Mouse (Mus musculus) CD4-positive naive resting alpha-beta T cell, adult 76 days (primary cell): ENCODE measurements around the gene Osbpl2. TPM values are rescaled to one million over a fixed set of nuclear protein-coding genes. Genes with fewer than 3 reads are reported as not detected.

ENCODE experiments used
- total RNA-seq: library from RNA; stranded (reverse); gene quantifications from one replicate; pipeline ENCODE4 v1.2.4, GENCODE M21; 2023

The Osbpl2 gene
- 31.1 TPM for total RNA-seq

DNA sequence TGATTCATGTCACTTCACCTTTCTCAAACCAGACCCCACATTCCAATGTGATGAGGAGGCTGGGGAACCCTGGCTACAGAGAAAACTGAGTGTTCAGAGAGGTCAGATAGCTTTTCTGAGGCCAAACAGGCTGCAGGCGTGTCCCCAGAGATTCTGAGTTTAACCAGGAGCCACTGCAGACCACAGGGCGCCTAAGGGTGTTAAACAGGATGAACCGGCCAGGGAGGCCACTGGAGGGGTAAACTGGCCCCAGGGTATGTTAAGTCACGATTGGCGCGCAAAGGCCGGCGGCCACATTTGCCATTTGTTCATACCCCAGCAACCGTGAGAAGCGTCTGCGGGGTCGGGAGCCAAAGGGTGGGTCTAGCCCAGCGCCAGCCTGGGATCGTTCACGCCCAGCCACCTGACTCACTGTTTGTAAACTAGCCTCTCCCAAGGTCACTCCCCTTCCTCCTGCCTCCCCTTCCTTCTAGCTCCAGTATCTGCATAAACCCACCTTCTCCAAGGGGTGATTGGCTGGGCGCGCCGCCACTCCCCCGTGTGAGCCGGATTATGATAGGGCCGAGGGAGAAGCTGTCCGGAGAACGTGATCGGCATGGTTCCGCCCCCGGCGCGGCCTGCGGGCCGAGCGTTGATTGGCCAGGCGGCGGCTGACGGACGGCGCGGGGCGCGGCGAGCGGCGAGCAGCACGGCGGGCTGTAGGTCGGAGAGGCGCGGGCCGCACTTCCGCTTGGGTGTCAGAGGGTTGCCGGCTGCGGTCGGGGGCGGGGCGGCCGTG, at the start of gene Osbpl2:
TSS of gene Osbpl2 (plus strand) at position 646 of the 778 bp plus-strand sequence.

DNA sequence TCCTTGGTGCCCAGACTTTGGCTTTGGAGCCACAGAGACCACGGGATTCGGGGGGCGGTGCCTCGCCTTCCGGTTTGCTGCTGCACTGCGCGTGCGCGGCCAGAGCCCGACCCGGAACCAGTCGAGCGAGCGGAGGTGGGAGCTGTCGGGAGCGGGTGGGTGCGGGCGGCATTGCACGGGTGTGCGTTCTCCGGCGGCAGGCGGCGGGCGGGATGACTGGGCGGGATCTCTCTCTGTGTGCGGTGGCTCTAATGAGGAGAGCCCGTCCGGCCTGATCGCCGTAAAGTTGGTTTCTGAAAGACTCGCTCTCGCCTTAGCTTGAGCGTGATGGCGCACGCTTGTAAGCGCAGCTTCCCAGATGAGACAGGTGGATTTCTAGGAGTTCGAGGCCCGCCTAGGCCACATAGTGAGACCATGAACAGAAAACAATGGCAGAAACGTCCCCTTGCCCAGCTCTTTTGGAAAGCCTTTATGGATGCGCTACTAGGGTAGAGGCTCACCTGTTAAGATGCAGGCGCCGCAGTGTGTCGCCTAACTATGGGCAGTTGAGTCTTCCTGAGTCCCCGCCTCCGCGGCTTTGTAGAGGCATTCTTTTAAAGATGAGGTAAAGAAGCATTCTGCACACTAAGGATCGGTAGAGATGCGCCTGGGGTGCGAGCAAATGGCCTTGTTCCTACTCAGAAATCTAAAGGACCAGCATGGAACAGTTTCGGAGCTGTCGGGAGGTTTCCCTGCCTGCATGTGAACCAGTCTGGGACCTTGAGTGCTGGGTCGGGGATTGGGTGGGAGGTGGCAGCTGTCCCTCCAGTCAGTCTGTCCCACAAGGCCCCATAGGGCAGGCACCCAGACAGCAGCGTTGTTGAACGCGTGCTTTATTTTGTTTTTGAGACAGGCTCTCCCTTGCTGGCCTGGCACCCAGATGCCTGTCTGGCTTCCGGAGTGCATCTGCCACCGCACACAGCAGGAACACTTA, 48.3 kb upstream of the Osbpl2 start, which contains the start of gene Mtg2:
TSS of gene Mtg2 (plus strand) at position 108 of the 973 bp plus-strand sequence.

DNA sequence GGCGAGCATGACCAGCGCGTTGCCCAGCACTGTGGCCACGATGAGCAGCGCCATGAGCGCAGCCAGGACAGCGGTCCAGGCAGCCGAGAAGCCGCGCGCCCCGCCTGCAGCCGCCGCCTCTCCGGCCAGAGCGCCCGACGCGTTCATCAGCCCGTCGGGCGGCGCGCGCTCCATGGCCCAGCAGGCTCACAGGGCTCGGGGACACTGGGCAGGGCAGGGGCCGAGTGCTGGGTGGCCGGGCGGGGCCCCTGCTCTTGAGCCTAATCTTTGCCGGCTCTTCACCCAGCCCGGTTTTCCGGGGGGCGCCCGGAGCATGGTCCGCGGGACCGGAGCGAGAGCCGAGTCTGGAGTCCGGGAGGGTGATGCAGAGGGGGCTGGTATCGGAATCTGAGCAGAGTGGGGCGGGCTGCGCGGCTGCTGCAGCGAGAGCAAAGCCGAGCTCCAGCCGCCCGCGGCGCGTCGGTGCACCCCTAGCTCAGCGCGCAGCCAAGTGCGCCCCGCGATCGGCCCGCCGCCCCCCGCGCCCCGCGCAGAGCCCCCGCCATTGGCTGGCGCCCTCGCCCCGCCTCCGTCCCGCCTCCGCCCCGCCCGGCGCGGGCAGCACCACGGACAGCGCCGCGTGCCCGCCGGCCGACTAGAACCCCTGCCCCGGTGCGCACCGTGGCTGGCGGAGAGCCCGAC, 15.0 kb upstream of the Osbpl2 start, which contains the start of gene Hrh3:
TSS of gene Hrh3 (minus strand) at position 511 of the 681 bp plus-strand sequence.

DNA sequence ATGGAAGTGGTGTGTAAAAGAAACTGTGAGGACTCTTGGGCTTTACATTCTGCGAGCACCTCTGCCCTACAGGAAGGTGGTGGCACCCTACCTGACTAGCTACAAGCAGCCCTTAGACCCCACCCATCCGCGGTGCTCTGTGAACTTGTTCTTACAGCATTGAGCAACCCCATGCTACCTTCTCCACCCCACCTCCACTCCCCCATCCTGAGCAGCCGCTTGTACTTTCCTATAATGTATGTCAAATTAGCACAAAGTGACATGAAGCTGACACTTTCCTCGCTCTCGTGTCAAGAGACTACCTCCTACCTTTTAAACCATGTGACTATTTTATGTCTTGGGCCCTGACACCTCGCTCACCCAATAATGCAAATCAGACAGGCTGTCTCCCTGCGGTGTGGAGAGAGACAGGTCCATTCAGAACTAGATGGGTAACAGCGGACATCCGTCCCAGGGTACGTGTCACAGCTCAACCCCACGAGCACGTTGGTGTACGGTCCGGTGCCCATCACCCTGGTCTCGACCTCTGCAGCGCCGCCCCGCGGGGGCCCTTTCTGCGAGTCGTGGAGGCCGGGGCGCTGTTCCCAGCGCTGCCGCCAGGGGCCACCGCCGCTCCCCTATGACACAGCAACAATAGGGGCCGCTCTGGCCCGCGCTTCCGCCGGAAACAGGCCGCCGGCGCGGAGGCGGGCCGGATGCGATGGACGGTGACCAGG, 51.9 kb downstream of the Osbpl2 start, which contains the start of gene Adrm1:
TSS of gene Adrm1 (plus strand) at position 680 of the 716 bp plus-strand sequence.

Other genes starting within 250 kb of the Osbpl2 start
- 38.7 TPM for gene Taf4, start 142.7 kb upstream of the Osbpl2 start, total RNA-seq
- 39.2 TPM for gene Lsm14b, start 94.3 kb upstream of the Osbpl2 start, total RNA-seq
- 120 TPM for gene Psma7, start 76.9 kb upstream of the Osbpl2 start, total RNA-seq
- 5.3 TPM for gene Ss18l1, start 76.8 kb upstream of the Osbpl2 start, total RNA-seq
- gene Mtg2, start 48.7 kb upstream of the Osbpl2 start, total RNA-seq: 17.5 TPM
- not detected for gene Hrh3, start 14.8 kb upstream of the Osbpl2 start, total RNA-seq
- 129 TPM for gene Adrm1, start 52.2 kb downstream of the Osbpl2 start, total RNA-seq
- 0.29 TPM for gene Lama5, start 106.6 kb downstream of the Osbpl2 start, total RNA-seq
- gene Rps21, start 138.1 kb downstream of the Osbpl2 start, total RNA-seq: 2,699 TPM
- 41.6 TPM for gene Cables2, start 154.2 kb downstream of the Osbpl2 start, total RNA-seq
- gene Rbbp8nl, start 170.6 kb downstream of the Osbpl2 start, total RNA-seq: not detected
- gene Gata5, start 215.4 kb downstream of the Osbpl2 start, total RNA-seq: not detected